Mouse (Mus musculus) megakaryocyte, embryonic 14.5 days (primary cell): ENCODE measurements around the gene Gipc1.

Source experiments
- FLI1 ChIP-seq: IDR thresholded peaks from 2 replicates; pipeline ENCODE4 v1.6.1; 2012; ENCODE audit warnings: low read length, inconsistent platforms, mixed read lengths
- GATA1 ChIP-seq: IDR thresholded peaks from 3 replicates; pipeline ENCODE4 v1.6.1; 2012; ENCODE audit warnings: mixed read lengths, low read length, inconsistent platforms, borderline replicate concordance

GRCm38 (mm10) chr8:83693609-83694236 lies 41.2 kb downstream of the Gipc1 start:
- TF ChIP-seq FLI1 (no peak), GATA1 (no peak)
